Mouse (Mus musculus) small intestine, adult 10 weeks (tissue): Measurements from ENCODE around the gene Grb10. TPM values are rescaled to one million over a fixed set of nuclear protein-coding genes. Genes with fewer than 3 reads are reported as not detected.

Source experiments
- polyA plus RNA-seq: library from polyadenylated mRNA; stranded (reverse); fragments of 350-450 nt; fragmentation: Illumina TruSeq; extraction: RNeasy Lipid Tissue Mini Kit (QIAGEN cat#74804); gene quantifications from one replicate; pipeline ENCODE4 v1.2.3, GENCODE M21; 2014; ENCODE audit warnings: low replicate concordance

The Grb10 gene
- 4.8 TPM for polyA plus RNA-seq

DNA sequence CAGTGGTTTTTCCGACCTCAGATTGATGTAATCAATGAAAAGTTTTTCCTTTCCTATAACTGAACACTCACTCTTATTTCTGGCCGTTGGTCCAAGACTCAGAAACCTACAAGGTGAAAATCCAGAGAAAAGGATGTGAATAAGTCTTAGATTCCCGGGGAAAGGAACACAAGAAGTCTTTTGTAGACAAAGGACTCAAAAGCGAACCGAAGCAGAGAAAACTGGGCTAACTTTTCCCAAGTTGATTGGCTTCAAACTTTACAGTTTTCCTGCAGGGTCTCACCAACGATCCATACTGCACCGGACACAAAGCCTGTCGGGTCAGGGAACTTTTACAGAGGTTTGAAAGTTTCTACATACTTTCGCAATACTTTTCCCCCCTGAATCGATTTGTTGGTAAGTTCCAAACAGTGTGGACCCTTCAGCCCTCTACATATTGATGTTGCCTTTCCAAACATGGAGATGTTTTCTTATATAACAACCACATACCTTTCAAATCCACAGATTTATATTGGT is at the start of gene Grb10:
Gene Grb10 (minus strand): TSS at position 214 of the 516 bp plus-strand sequence.

GRCm38 (mm10) chr11:11897645-11898357 is 140.7 kb downstream of the Grb10 start, which contains the start of gene Ddc:
TSS of gene Ddc (minus strand) at chr11:11898144.

Other genes starting within 250 kb of the Grb10 start
- gene Fignl1, start 229.7 kb downstream of the Grb10 start, polyA plus RNA-seq: 14.2 TPM
- 619 TPM for gene Ddc, start 140.5 kb downstream of the Grb10 start, polyA plus RNA-seq